Mouse (Mus musculus) kidney, adult 8-10 months (tissue): ENCODE data around the gene Epha4.

Experiments
- DNase-seq, 2 experiments: peaks; one replicate each; pipeline ENCODE4 v3.0.0; 2022

The Epha4 gene

GRCm38 (mm10) chr1:77439383-77440074 lies 75.4 kb downstream of the Epha4 start:
- no peak for DNase-seq

DNA sequence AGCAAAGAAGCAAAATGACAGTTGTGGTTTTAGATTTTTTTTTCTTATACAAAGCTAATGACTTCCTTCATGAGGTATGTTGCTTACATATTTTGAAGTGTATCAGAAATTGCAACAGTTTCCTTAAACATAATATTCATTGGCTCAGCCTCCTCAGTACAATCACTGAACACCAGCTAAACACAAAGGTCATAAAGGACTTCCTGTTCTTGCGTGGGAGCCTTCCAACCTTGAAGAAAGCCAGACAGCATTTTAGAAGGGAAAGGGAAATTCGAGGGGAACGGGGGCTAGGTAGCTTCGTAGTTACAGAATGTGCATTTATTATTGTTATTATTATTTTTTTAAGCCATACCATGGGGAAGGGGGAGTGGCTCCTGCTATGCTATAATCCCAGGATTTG lies 76.2 kb downstream of the Epha4 start:
- no peak for DNase-seq

- no peak for DNase-seq
These were observed 76.8 kb downstream of the Epha4 start for GRCm38 (mm10) chr1:77437881-77438610.

DNA sequence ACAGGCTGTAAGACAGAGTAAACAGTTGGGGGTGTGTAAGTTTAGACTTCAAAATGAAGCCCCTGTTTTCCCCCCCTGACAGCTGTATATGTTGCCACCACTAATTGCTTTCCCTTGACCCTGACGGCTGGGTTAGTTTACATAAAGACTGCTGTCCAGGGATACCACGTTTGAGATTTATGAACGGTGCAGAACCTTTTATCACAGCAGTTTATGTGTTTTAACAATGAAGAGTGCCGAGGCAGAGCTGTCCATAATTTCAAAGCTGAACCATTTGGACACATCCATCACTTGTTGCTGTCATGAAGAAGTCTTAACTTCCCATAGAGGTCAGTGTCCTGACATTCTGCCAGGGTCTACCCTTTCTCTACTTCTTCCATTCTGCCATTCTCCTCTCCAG lies 79.8 kb downstream of the Epha4 start:
- DNase-seq, result no peak

DNA sequence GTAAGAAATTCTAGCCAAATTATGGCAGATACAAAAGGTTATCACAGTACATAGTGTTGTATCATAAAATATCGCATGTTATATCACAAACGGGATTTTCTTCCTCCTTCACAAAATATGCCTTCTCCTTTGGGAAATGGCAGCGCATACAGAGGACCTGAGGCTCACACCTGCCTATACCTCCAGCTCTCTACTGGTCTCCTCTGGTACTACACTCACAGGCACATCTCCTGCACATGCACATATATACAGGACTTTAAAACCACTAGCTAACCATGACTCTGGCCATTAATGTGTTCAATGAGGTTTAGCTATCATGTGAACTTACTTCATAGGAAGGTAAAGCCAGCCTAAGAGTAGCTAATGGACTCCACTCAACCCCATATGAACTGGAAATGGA lies 81.7 kb downstream of the Epha4 start:
- DNase-seq, result no peak

DNA sequence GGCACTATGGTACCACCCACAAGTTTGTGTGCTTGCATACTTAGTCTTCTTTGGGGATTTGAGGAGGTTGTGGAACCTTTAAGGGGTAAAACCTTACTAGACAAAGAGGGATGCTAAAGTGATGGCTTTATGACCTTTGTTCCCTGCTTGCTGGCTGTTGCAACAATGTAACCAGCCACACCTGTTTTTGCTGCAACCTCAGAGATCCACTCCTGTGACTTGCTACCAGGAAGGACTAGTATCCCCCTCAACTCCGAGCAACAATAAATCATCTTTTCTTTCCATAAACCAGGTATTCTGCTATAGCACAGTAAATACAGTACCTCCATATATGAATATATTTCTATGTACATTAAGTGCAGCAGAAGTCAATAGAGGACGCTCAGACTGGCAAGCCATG lies 82.4 kb downstream of the Epha4 start:
- no peak for DNase-seq

GRCm38 (mm10) chr1:77429174-77429573 lies 85.7 kb downstream of the Epha4 start:
- DNase-seq, result peak; percentile 65

GRCm38 (mm10) chr1:77426956-77427355 lies 87.9 kb downstream of the Epha4 start:
- no peak for DNase-seq

DNA sequence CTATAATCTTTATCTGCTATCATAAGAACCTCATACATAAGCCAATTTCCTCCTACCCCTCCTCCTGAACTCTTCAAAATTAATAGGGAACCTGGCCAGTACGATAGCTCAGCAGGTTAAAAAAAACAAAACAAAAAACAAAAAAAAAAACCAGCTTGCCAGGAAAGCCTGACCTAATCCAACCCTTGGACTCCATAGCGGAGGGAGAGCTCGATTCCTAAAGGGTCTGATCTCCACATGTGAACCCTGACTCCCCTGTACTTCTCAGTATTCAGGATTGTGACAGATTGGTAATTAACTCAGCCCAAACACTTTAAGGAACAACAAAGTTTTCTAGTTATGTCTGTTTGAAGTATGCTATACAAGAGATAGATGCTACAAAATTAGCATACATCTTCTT lies 89.7 kb downstream of the Epha4 start:
- DNase-seq, result peak in 1 of 2 experiments; percentile 28

DNA sequence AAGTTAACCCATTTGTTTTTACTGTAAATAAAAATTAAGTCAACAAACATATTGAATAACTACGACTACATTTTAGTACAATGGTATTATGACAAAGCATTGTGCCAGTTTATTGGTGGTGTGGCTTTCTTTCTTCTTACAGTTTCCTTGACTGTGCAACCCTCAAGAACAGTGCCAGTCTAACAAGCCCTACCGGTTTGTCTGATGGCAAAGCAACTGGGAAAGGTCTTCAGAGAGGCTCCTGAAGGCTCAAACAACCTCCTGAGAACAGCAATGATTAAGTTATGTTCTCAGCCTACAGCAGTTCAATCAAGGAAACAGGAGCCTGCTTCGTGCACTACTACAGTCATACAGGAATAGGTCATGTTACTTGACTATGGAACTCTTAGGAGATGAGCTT lies 93.8 kb downstream of the Epha4 start:
- DNase-seq, result no peak

DNA sequence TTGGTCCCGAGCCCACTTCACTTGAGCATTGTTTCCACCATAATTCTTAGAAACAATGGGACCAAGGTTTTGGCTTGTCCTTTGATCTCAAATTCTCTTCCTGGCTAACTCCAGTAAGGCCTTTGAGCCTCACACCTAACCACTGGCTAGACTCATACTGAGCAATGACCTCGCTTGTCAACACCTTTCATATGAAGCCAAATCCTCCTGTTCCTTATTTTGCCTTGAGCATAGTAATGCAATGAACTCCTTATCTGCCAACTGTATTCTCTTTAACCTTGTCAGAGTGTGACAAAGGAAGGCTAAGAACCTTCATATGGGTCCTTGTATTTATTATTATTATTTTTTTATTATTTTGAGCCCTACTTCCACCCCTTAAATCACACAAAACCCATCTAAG lies 94.5 kb downstream of the Epha4 start:
- DNase-seq, result no peak

- no peak for DNase-seq
These were observed 98.0 kb downstream of the Epha4 start for GRCm38 (mm10) chr1:77416872-77417271.

GRCm38 (mm10) chr1:77412871-77413669 lies 101.8 kb downstream of the Epha4 start:
- DNase-seq, result no peak

GRCm38 (mm10) chr1:77412285-77412684 lies 102.6 kb downstream of the Epha4 start:
- no peak for DNase-seq

- DNase-seq, result no peak
These were observed 103.7 kb downstream of the Epha4 start for GRCm38 (mm10) chr1:77411222-77411621.

DNA sequence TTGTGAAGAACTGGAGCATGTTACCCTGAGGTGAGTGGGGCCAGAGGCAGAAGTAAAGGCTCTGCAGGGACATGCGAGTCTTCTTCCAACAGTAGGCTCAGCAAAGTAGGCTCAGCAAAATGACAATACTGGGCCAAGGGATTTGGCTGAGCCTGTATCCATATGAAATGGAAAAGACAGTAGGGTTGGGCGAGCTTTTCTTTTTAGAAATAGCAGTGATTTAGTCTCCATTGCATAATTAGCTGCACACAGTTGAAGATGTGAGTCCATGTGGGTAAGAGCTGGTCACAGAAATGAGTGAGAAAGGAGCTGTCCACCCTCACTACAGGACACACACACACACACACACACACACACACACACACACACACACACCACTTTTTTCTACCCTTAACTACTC lies 104.2 kb downstream of the Epha4 start:
- DNase-seq, result no peak

DNA sequence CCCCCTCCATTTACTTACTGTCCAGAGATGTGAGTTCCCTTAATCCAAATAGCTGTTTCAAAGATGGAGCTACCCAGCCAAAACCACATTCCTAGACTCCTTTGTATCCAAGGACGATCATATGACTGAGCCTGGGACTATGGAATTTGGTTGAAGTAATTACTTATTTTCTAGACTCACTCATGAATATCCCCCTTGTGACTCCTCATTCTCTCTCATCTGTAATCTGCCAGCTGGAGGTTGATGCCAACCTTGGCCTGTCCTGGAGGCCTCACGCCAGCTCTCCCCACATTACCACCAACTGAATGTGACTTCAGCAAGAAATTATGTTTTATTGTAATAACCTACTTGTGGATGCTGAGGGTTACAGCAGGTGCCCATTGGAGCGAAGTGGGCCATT lies 104.7 kb downstream of the Epha4 start:
- peak; percentile 32 to 52 for DNase-seq

GRCm38 (mm10) chr1:77409509-77409908 lies 105.4 kb downstream of the Epha4 start:
- DNase-seq, result no peak

- DNase-seq, result no peak
These were observed 107.5 kb downstream of the Epha4 start for GRCm38 (mm10) chr1:77407417-77407816.

DNA sequence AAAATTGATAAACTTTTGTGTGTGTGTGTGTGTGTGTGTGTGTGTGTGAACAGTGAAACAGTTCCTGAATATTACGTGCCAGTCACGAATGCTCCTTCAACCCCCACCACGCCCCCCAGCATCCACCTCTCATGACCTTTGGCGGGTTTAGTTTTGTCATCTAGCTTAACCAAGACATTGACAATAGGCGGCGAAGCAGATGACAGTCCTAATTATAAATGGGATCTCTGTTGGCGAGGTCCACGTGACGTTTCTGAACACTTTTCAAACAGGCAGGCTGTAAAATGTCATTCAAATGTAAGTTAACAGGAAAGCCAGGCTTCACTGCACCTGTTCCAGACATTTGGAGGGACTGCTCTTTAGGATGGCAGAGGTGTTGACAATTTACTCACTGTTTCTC lies 108.3 kb downstream of the Epha4 start:
- no peak for DNase-seq

- DNase-seq, result no peak
These were observed 110.4 kb downstream of the Epha4 start for GRCm38 (mm10) chr1:77404537-77404936.

DNA sequence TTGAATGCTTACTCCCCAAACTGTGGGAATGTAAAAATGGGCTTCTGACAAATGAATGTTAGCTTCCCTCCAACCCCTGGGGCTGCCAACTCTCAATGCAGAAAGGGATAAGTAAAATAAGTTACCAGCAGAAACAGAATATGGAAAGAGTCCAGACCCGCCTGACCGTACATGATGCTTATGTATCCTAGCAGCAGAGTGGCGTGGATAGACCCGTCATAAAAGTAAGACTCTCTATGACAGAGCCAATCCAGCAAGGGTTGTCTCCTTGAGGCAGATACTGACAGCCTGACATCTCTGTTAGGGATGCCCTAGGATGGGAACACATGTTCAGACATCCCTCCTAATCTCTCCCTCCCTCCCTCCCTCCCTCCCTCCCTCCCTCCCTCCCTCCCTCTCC lies 111.9 kb downstream of the Epha4 start:
- DNase-seq, result no peak

GRCm38 (mm10) chr1:77401465-77401864 lies 113.4 kb downstream of the Epha4 start:
- no peak for DNase-seq

- DNase-seq, result no peak
These were observed 123.3 kb downstream of the Epha4 start for GRCm38 (mm10) chr1:77391590-77391989.
